Mouse (Mus musculus) MEL (cell line): Measurements from ENCODE around the gene Stat4. TPM values are rescaled to one million over a fixed set of nuclear protein-coding genes. Genes with fewer than 3 reads are reported as not detected.

ENCODE experiments used
- DNase-seq: peaks from one replicate; pipeline ENCODE4 v3.0.0; 2011; ENCODE audit warnings: low read depth, low spot score
- H3K27ac ChIP-seq: 2 replicates; pipeline ENCODE4 v1.5.1; 2012; ENCODE audit warnings: low read depth, mild to moderate bottlenecking, control low read depth, low read length, moderate library complexity; ENCODE audit not compliant: control insufficient read depth
- H3K27me3 ChIP-seq, 2 experiments: fragments of 150-350 bp in 1 of 2; sonication (generic) in 1 of 2; 2 replicates each; pipeline ENCODE4 v1.6.1; 2012; ENCODE audit warnings: low read length in 2 of 2, mild to moderate bottlenecking in 2 of 2, improper control_type of control experiment in 1 of 2, moderate library complexity in 1 of 2; ENCODE audit not compliant: insufficient read depth in 2 of 2, control insufficient read depth in 1 of 2
- H3K36me3 ChIP-seq, 2 experiments: 2 replicates each; pipeline ENCODE4 v1.6.1; 2012 to 2014; ENCODE audit warnings: low read length in 2 of 2, improper control_type of control experiment in 1 of 2, inconsistent platforms in 1 of 2, mild to moderate bottlenecking in 1 of 2; ENCODE audit not compliant: insufficient read depth in 2 of 2, control insufficient read depth in 1 of 2
- H3K4me1 ChIP-seq, 2 experiments: fragments of 150-350 bp in 1 of 2; sonication (generic) in 1 of 2; 2 replicates each; pipeline ENCODE4 v1.6.1; 2012; ENCODE audit warnings: low read length in 2 of 2, improper control_type of control experiment in 1 of 2, mild to moderate bottlenecking in 1 of 2; ENCODE audit not compliant: insufficient read depth in 2 of 2, control insufficient read depth in 1 of 2
- H3K4me3 ChIP-seq, 2 experiments: fragments of 150-350 bp in 1 of 2; sonication (generic) in 1 of 2; 2 replicates each; pipeline ENCODE4 v1.5.1; 2012; ENCODE audit warnings: low read depth in 2 of 2, low read length in 2 of 2, mild to moderate bottlenecking in 2 of 2, moderate library complexity in 2 of 2, control low read depth in 1 of 2, improper control_type of control experiment in 1 of 2; ENCODE audit not compliant: control insufficient read depth in 1 of 2, insufficient read depth in 1 of 2
- H3K79me2 ChIP-seq: 2 replicates; pipeline ENCODE4 v1.6.1; 2012; ENCODE audit warnings: mild to moderate bottlenecking, low read length, moderate library complexity; ENCODE audit not compliant: control insufficient read depth, poor library complexity, insufficient read depth
- H3K9ac ChIP-seq: 2 replicates; pipeline ENCODE4 v1.6.1; 2012; ENCODE audit warnings: low read depth, mild to moderate bottlenecking, control low read depth, low read length, moderate library complexity; ENCODE audit not compliant: control insufficient read depth, poor library complexity, severe bottlenecking
- H3K9me3 ChIP-seq: fragments of 150-350 bp; sonication (generic); replicated peaks from 2 replicates; pipeline ENCODE4 v1.6.1; 2012; ENCODE audit warnings: mild to moderate bottlenecking, low read length, improper control_type of control experiment, moderate library complexity; ENCODE audit not compliant: insufficient read depth
- BHLHE40 ChIP-seq: IDR thresholded peaks from 2 replicates; pipeline ENCODE4 v1.6.1; 2012; ENCODE audit warnings: low read depth, mild to moderate bottlenecking, inconsistent platforms, low read length, improper control_type of control experiment, borderline replicate concordance
- E2F4 ChIP-seq: IDR thresholded peaks from 2 replicates; pipeline ENCODE4 v1.6.1; 2011; ENCODE audit warnings: low read depth, low read length, improper control_type of control experiment, borderline replicate concordance
- ELF1 ChIP-seq: IDR thresholded peaks from 2 replicates; pipeline ENCODE4 v1.6.1; 2014; ENCODE audit warnings: low read depth, mild to moderate bottlenecking, inconsistent platforms, low read length, improper control_type of control experiment, moderate library complexity
- ETS1 ChIP-seq: IDR thresholded peaks from 2 replicates; pipeline ENCODE4 v1.6.1; 2012; ENCODE audit warnings: low read depth, mild to moderate bottlenecking, inconsistent platforms, low read length, improper control_type of control experiment, moderate library complexity
- GABPA ChIP-seq: IDR thresholded peaks from 2 replicates; pipeline ENCODE4 v1.6.1; 2012; ENCODE audit warnings: low read depth, mild to moderate bottlenecking, inconsistent platforms, low read length, improper control_type of control experiment, moderate library complexity
- GATA1 ChIP-seq: IDR thresholded peaks from 2 replicates; pipeline ENCODE4 v1.6.1; 2011; ENCODE audit warnings: low read depth, low read length, improper control_type of control experiment
- HCFC1 ChIP-seq: IDR thresholded peaks from 2 replicates; pipeline ENCODE4 v1.6.1; 2012; ENCODE audit warnings: low read depth, mild to moderate bottlenecking, inconsistent platforms, low read length, improper control_type of control experiment, moderate library complexity
- JUND ChIP-seq: IDR thresholded peaks from 2 replicates; pipeline ENCODE4 v1.6.1; 2011; ENCODE audit warnings: low read depth, mild to moderate bottlenecking, improper control_type of control experiment, low read length
- KAT2A ChIP-seq: conservative IDR thresholded peaks from 2 replicates; pipeline ENCODE4 v1.6.1; 2012; ENCODE audit warnings: low read depth, low read length, improper control_type of control experiment, inconsistent platforms
- MAFK ChIP-seq: IDR thresholded peaks from 2 replicates; pipeline ENCODE4 v1.6.1; 2011; ENCODE audit warnings: low read depth, mild to moderate bottlenecking, low read length, improper control_type of control experiment, borderline replicate concordance
- MAX ChIP-seq: IDR thresholded peaks from 2 replicates; pipeline ENCODE4 v1.6.1; 2011; ENCODE audit warnings: low read length, improper control_type of control experiment
- MEF2A ChIP-seq: IDR thresholded peaks from 2 replicates; pipeline ENCODE4 v1.6.1; 2014; ENCODE audit warnings: low read depth, mild to moderate bottlenecking, inconsistent platforms, low read length, improper control_type of control experiment; ENCODE audit not compliant: poor library complexity, insufficient replicate concordance, severe bottlenecking; ENCODE audit errors: extremely low read depth
- MXI1 ChIP-seq: IDR thresholded peaks from 2 replicates; pipeline ENCODE4 v1.6.1; 2011; ENCODE audit warnings: mild to moderate bottlenecking, low read depth, low read length, improper control_type of control experiment
- MYB ChIP-seq: IDR thresholded peaks from 2 replicates; pipeline ENCODE4 v1.6.1; 2011; ENCODE audit warnings: mild to moderate bottlenecking, low read depth, low read length, improper control_type of control experiment
- MYC ChIP-seq: IDR thresholded peaks from 2 replicates; pipeline ENCODE4 v1.6.1; 2011; ENCODE audit warnings: low read depth, mild to moderate bottlenecking, low read length, improper control_type of control experiment, moderate library complexity
- NELFE ChIP-seq: IDR thresholded peaks from 2 replicates; pipeline ENCODE4 v1.6.1; 2011; ENCODE audit warnings: low read depth, low read length, improper control_type of control experiment
- NRF1 ChIP-seq: IDR thresholded peaks from 2 replicates; pipeline ENCODE4 v1.6.1; 2014; ENCODE audit warnings: low read depth, mild to moderate bottlenecking, inconsistent platforms, low read length, improper control_type of control experiment, moderate library complexity; ENCODE audit not compliant: poor library complexity, insufficient read depth, severe bottlenecking
- POLR2A ChIP-seq, 2 experiments: IDR thresholded peaks; 2 replicates each; pipeline ENCODE4 v1.6.1; 2011 to 2012; ENCODE audit warnings: low read length in 2 of 2, mild to moderate bottlenecking in 2 of 2, control low read depth in 1 of 2, improper control_type of control experiment in 1 of 2, low read depth in 1 of 2, moderate library complexity in 1 of 2; ENCODE audit not compliant: control insufficient read depth in 1 of 2, insufficient read depth in 1 of 2, poor library complexity in 1 of 2
- POLR2AphosphoS2 ChIP-seq: IDR thresholded peaks from 2 replicates; pipeline ENCODE4 v1.6.1; 2011; ENCODE audit warnings: low read length, improper control_type of control experiment
- RCOR1 ChIP-seq: IDR thresholded peaks from 2 replicates; pipeline ENCODE4 v1.6.1; 2012; ENCODE audit warnings: low read depth, mild to moderate bottlenecking, inconsistent platforms, low read length, improper control_type of control experiment
- SIN3A ChIP-seq: IDR thresholded peaks from 2 replicates; pipeline ENCODE4 v1.6.1; 2012; ENCODE audit warnings: low read length, improper control_type of control experiment, inconsistent platforms
- SMC3 ChIP-seq: IDR thresholded peaks from 2 replicates; pipeline ENCODE4 v1.6.1; 2011; ENCODE audit warnings: low read depth, low read length, improper control_type of control experiment
- TAL1 ChIP-seq: IDR thresholded peaks from 2 replicates; pipeline ENCODE4 v1.6.1; 2012; ENCODE audit warnings: mild to moderate bottlenecking, inconsistent platforms, low read length, moderate library complexity, mixed read lengths
- TBP ChIP-seq: IDR thresholded peaks from 2 replicates; pipeline ENCODE4 v1.8.0; 2011; ENCODE audit warnings: low read depth, low read length, improper control_type of control experiment
- TCF12 ChIP-seq: IDR thresholded peaks from 2 replicates; pipeline ENCODE4 v1.6.1; 2014; ENCODE audit warnings: low read depth, mild to moderate bottlenecking, inconsistent platforms, low read length, improper control_type of control experiment, moderate library complexity
- USF1 ChIP-seq: IDR thresholded peaks from 2 replicates; pipeline ENCODE4 v1.6.1; 2014; ENCODE audit warnings: low read depth, mild to moderate bottlenecking, inconsistent platforms, low read length, improper control_type of control experiment, moderate library complexity
- USF2 ChIP-seq, 2 experiments: IDR thresholded peaks; 2 replicates each; pipeline ENCODE4 v1.6.1; 2011 to 2012; ENCODE audit warnings: improper control_type of control experiment in 2 of 2, low read length in 2 of 2, borderline replicate concordance in 1 of 2, inconsistent platforms in 1 of 2, low read depth in 1 of 2, mild to moderate bottlenecking in 1 of 2; ENCODE audit not compliant: insufficient read depth in 1 of 2
- ZC3H11A ChIP-seq: IDR thresholded peaks from 2 replicates; pipeline ENCODE4 v1.6.1; 2012; ENCODE audit warnings: low read depth, mild to moderate bottlenecking, inconsistent platforms, low read length, improper control_type of control experiment
- polyA plus RNA-seq, 2 experiments: library from polyadenylated mRNA; stranded (reverse) in 1 of 2; unstranded in 1 of 2; fragments of >175 nt in 1 of 2; fragments of >200 nt in 1 of 2; gene quantifications; 2 replicates each; pipeline versions ENCODE4 v1.2.1 to v1.2.4; 2012; ENCODE audit warnings: low replicate concordance in 2 of 2, low read depth in 1 of 2; ENCODE audit not compliant: insufficient read length in 2 of 2, insufficient read depth in 1 of 2, missing spikeins in 1 of 2
- total RNA-seq: library from RNA; depleted of rRNA; stranded (reverse); fragments of 300-350 nt; gene quantifications from 2 replicates; pipeline ENCODE4 v1.2.3, GENCODE M21; 2012

The Stat4 gene
- total and polyA plus RNA-seq, 3 experiments, result not detected

DNA sequence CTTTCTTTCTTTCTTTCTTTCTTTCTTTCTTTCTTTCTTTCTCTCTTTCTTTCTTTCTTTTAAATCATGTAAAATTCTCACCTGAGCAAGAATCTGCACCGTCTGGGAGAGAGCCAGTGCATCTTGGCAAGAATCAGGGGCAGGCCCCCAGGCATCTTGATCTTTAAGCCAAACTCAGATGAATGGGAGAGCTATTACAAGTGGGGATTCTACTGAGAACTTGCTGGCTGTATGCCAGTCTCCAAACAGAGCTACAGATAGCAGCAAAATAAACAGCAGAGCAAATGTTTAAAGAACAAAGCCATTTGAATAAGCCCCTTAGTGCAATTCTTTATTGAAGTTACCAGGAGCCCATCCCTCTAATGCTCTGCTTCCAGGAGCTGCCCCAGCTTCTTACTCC is 18.0 kb upstream of the Stat4 start:
- H3K9ac ChIP-seq, result no peak overlapping the region
- H3K79me2 ChIP-seq, result no peaks in the 10 kb centered on the region
- H3K27ac ChIP-seq, result no peak overlapping the region
- no peaks in the 10 kb centered on the region for H3K4me1 ChIP-seq
- no peaks in the 10 kb centered on the region for H3K36me3 ChIP-seq
- no peak for DNase-seq
- H3K9me3 ChIP-seq, result no peaks in the 10 kb centered on the region
- no peaks in the 10 kb centered on the region for H3K27me3 ChIP-seq
- H3K4me3 ChIP-seq, result no peak overlapping the region
- no peak for TF ChIP-seq USF1
- TF ChIP-seq RCOR1, result no peak
- TF ChIP-seq ZC3H11A, result no peak
- TF ChIP-seq E2F4, result no peak
- no peak for TF ChIP-seq TBP
- no peak for TF ChIP-seq MYC
- TF ChIP-seq NRF1, result no peak
- TF ChIP-seq JUND, result no peak
- no peak for TF ChIP-seq MEF2A
- TF ChIP-seq MYB, result no peak
- TF ChIP-seq TCF12, result no peak
- no peak for TF ChIP-seq MAFK
- no peak for TF ChIP-seq NELFE
- TF ChIP-seq POLR2AphosphoS2, result no peak
- TF ChIP-seq SMC3, result no peak
- TF ChIP-seq POLR2A (IDR thresholded peaks at IDR 0.05; ENCODE audit: control insufficient read depth in 1 of 2, insufficient read depth in 1 of 2, low read depth in 1 of 2, low read length in 2 of 2, poor library complexity in 1 of 2), result no peak
- no peak for TF ChIP-seq GABPA

GRCm38 (mm10) chr1:51970182-51970581 is 16.8 kb upstream of the Stat4 start:
- Histone ChIP-seq H3K4me3 (no peak overlapping the region), H3K27me3 (no peaks in the 10 kb centered on the region), H3K36me3 (no peaks in the 10 kb centered on the region), H3K27ac (no peak overlapping the region), H3K79me2 (no peaks in the 10 kb centered on the region), H3K4me1 (no peaks in the 10 kb centered on the region), H3K9ac (no peak overlapping the region), H3K9me3 (no peaks in the 10 kb centered on the region)
- TF ChIP-seq SIN3A, result no peak
- TF ChIP-seq BHLHE40, result no peak
- no peak for TF ChIP-seq GATA1
- TF ChIP-seq MAX, result no peak
- TF ChIP-seq JUND, result no peak
- TF ChIP-seq MAFK, result no peak
- TF ChIP-seq HCFC1, result no peak
- no peak for TF ChIP-seq TAL1
- no peak for TF ChIP-seq RCOR1
- no peak for TF ChIP-seq POLR2A (IDR thresholded peaks at IDR 0.05; ENCODE audit: control insufficient read depth in 1 of 2, insufficient read depth in 1 of 2, low read depth in 1 of 2, low read length in 2 of 2, poor library complexity in 1 of 2)
- no peak for TF ChIP-seq ETS1
- no peak for TF ChIP-seq GABPA
- no peak for TF ChIP-seq KAT2A
- no peak for TF ChIP-seq ELF1
- TF ChIP-seq MXI1, result no peak
- no peak for TF ChIP-seq USF2 (IDR thresholded peaks at IDR 0.05; ENCODE audit: borderline replicate concordance in 1 of 2, insufficient read depth in 1 of 2, low read depth in 1 of 2, low read length in 2 of 2)
- DNase-seq, result no peak
